Mouse (Mus musculus) ES-Bruce4 (cell line): ENCODE measurements at regions not wholly inside any gene's neighbourhood (a gene's known extent, or its start where the extent isn't known, plus 50 kb on each side); places are given as distances from the start of the nearest gene placed in this dataset.
A peak's percentile ranks its signal among the peaks of the same experiment; 100 is the strongest.
"Not testable (repeated sequence)": the region's sequence is repeated elsewhere in the genome, so short reads cannot be mapped to it uniquely, and the experiment has no call there.

ENCODE experiments used
- H3K27ac ChIP-seq: 2 replicates; pipeline ENCODE4 v1.5.1; 2012; ENCODE audit warnings: low read length, inconsistent platforms; ENCODE audit not compliant: insufficient read depth
- H3K27me3 ChIP-seq: 2 replicates; pipeline ENCODE4 v1.6.1; 2012; ENCODE audit warnings: mild to moderate bottlenecking, low read length, inconsistent platforms; ENCODE audit not compliant: control insufficient read depth, poor library complexity, insufficient read depth, severe bottlenecking
- H3K36me3 ChIP-seq: 2 replicates; pipeline ENCODE4 v1.6.1; 2012; ENCODE audit warnings: inconsistent platforms, mild to moderate bottlenecking, low read length, moderate library complexity; ENCODE audit not compliant: control insufficient read depth, poor library complexity, insufficient read depth, severe bottlenecking
- H3K4me1 ChIP-seq: one replicate; pipeline ENCODE4 v1.8.1; 2011; ENCODE audit warnings: low read length; ENCODE audit not compliant: control insufficient read depth, insufficient read depth
- H3K4me3 ChIP-seq: 2 replicates; pipeline ENCODE4 v1.5.1; 2011; ENCODE audit warnings: low read depth, mild to moderate bottlenecking, low read length
- H3K9ac ChIP-seq: 2 replicates; pipeline ENCODE4 v1.6.1; 2012; ENCODE audit warnings: low read depth, mild to moderate bottlenecking, inconsistent platforms; ENCODE audit not compliant: poor library complexity, severe bottlenecking
- H3K9me3 ChIP-seq: replicated peaks from 2 replicates; pipeline ENCODE4 v1.6.1; 2012; ENCODE audit warnings: mild to moderate bottlenecking, low read length, inconsistent platforms; ENCODE audit not compliant: control insufficient read depth, poor library complexity, insufficient read depth, severe bottlenecking
- CTCF ChIP-seq: IDR thresholded peaks from one replicate; pipeline ENCODE4 v1.8.1; 2011; ENCODE audit warnings: low read depth, low read length
- EP300 ChIP-seq: IDR thresholded peaks from 2 replicates; pipeline ENCODE4 v1.6.1; 2011; ENCODE audit warnings: low read depth, low read length; ENCODE audit not compliant: insufficient read depth
- POLR2A ChIP-seq: IDR thresholded peaks from one replicate; pipeline ENCODE4 v1.8.1; 2011; ENCODE audit warnings: low read length; ENCODE audit not compliant: insufficient read depth

GRCm38 (mm10) chrX:77425728-77426102 lies 85.1 kb upstream of the Tbl1x start:
- H3K4me3 ChIP-seq, H3K27ac ChIP-seq, H3K4me1 ChIP-seq, H3K36me3 ChIP-seq, H3K9ac ChIP-seq, H3K27me3 ChIP-seq, H3K9me3 ChIP-seq: not testable (repeated sequence)
- peak; percentile 2 for TF ChIP-seq CTCF

DNA sequence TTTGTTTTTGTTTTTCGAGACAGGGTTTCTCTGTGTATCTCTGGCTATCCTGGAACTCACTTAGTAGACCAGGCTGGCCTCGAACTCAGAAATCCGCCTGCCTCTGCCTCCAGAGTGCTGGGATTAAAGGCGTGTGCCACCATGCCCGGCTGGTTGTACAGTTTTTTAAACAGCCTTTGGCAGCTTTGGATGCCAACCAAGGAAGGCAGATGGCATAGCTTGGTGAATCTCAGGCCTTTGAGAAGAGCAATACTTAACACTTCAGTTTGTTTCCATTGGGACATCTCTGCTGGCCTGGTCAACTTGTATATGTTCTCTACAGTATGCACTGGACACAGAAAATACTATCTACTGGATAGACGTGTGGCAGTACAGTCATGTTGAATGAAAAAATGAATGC lies 84.0 kb upstream of the Tbl1x start:
- not testable (repeated sequence) for H3K27me3 ChIP-seq, H3K36me3 ChIP-seq, H3K4me1 ChIP-seq, H3K4me3 ChIP-seq, H3K9ac ChIP-seq, H3K9me3 ChIP-seq, H3K27ac ChIP-seq

DNA sequence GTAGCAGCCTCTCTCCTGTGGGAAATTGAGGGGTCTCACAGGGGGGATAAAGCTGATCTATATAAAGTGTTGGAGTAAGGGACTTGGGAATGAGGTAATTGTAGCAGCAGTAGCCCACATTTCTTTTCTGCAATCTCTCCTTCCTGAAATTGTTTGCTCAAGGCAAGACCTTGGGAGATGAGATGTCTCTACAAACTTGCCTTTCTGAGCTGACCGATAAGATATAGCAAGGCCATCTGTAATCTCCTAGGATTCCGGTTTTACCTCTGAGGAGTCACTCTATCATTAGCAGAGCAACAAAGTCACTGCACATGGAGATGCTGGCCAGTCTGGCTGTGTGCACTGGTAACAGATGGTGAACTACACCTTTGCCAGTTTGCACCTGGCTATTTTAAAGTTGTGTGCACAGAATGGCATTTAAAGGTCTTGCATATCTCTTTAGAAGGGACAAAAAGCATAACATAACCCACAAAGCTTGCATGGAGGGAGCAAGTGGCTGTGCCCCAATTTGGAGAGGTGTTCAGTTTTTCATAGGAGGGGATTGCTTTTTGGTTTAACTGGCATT lies 78.7 kb upstream of the Tbl1x start:
- Histone ChIP-seq H3K36me3 (no peaks in the 10 kb centered on the region), H3K27me3 (no peaks in the 10 kb centered on the region), H3K9me3 (no peaks in the 10 kb centered on the region), H3K4me3 (no peak overlapping the region), H3K9ac (peak overlapping the region; percentile 48), H3K27ac (peak overlapping the region; percentile 54), H3K4me1 (peaks cover 3% of the 10 kb centered on the region)
- TF ChIP-seq CTCF = no peak

DNA sequence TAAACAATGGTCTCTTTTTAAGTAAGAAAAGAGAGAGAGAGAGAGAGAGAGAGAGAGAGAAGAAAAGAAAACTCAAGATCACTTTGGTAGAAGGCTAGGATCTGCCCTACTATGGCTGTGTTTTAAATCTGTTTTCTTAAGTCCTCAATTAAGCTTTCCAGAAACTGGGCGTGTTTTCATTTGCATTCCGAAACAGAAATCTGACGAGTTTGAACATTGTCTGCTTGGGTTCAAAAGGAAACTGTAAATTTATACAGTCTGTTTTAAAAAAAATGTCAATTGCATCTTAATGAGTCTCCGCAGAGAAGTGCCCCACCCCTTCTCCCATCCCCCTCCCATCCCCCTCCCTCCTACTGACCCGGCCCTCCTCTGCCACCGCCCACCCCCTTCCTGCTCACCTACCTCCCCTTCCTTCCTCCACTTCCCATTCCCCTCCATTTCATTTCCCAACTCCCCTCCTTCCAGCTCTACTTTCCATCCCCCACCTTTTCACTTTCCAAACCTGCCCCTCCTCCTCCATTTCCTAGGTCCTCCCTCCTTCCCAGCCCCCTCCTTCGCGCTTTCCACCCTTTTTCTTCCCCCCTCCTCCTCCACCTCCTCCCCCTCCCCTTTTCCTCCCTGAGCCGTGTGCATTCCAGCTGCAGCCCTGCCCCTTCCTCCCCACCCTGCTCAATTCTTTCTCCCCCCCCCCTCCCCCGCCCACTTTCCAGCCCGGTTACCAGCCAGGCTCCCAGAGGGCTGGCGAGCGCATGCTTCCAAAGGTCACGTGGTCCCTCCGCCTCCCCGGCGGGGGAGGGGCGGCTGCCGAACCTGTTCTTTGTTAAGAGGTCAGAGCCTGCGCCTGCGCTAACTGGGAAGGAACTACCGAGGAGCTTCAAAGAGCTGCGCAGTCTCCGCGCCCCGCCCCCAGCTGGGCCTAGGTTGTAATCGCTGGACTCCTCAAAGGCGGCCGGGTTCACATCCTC lies 77.7 kb upstream of the Tbl1x start:
- TF ChIP-seq POLR2A (no peak), CTCF (no peak), EP300 (0 out of 2 replicates have a peak, but pooled peaks have one; percentile 11)
- H3K27me3 ChIP-seq = no peaks in the 10 kb centered on the region
- H3K4me1 ChIP-seq = peaks cover 2% of the 10 kb centered on the region
- H3K4me3 ChIP-seq = peak overlapping the region; percentile 52
- H3K36me3 ChIP-seq = no peaks in the 10 kb centered on the region
- no peak overlapping the region for H3K9ac ChIP-seq
- peak overlapping the region; percentile 65; the same call in 1 of the 2 replicates for H3K27ac ChIP-seq
- no peaks in the 10 kb centered on the region for H3K9me3 ChIP-seq

- Histone ChIP-seq H3K9ac (no peak overlapping the region), H3K36me3 (no peaks in the 10 kb centered on the region), H3K27ac (no peak overlapping the region), H3K4me3 (peak overlapping the region; percentile 47; the same call in 1 of the 2 replicates), H3K9me3 (no peaks in the 10 kb centered on the region), H3K27me3 (no peaks in the 10 kb centered on the region), H3K4me1 (peaks cover 2% of the 10 kb centered on the region)
- no peak for TF ChIP-seq EP300
- TF ChIP-seq CTCF = no peak
- no peak for TF ChIP-seq POLR2A
These were observed 77.0 kb upstream of the Tbl1x start for GRCm38 (mm10) chrX:77433811-77434192.

- H3K27me3 ChIP-seq = no peaks in the 10 kb centered on the region
- H3K4me1 ChIP-seq = peaks cover 6% of the 10 kb centered on the region
- TF ChIP-seq EP300 = no peak
- no peak for TF ChIP-seq CTCF
- TF ChIP-seq POLR2A = no peak
- H3K9me3 ChIP-seq = no peaks in the 10 kb centered on the region
- no peak overlapping the region for H3K27ac ChIP-seq
- H3K9ac ChIP-seq = no peak overlapping the region
- no peak overlapping the region for H3K4me3 ChIP-seq
- no peaks in the 10 kb centered on the region for H3K36me3 ChIP-seq
These were observed 66.8 kb upstream of the Tbl1x start for GRCm38 (mm10) chrX:77443852-77444492.
